Comparison of ENCODE assay signal across 21 mouse cellular contexts in the genomic region with DNA sequence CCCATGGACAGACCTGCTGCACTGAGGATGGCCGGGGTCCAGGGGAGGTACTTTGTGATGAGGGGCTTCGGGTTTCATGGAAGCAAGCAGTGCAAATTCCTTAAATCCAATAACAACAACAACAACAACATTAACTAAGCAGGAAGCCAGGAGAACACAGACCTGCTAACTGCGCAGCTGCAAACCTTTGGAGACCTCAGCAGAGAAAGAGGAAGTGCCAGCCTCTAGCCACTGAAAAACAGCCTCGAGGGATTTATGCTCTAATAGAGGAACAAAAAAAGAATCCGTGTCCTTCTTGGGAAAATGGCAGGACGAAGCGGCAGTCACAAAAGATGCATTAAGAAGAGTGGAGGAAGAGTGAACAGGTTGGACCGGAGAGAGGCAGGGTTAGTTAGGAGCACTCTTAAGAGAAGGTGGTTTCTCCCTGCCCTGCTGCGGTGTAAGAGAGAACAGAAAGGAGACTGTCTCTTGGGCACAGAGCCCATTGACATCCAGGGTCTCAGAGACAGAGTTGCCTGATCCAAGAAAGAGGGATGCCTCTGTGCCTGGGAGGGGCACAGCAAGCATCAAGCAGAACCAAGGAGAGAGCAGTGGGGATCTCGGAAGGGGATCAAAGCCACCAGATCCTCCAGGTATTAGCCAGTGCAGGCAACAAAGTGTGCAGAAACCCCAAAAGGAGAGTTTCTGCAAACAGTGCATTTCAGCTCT.
A peak's percentile ranks its signal among the peaks of the same experiment; 100 is the strongest.
DNase-seq lines count a peak whose midpoint lies in the region; ATAC-seq and TF ChIP-seq lines count a peak whose summit lies in the region.
"Had no signal": no experiment of that assay in that cellular context is flagged by ENCODE, and none has a peak within 500 bp of the region (broad histone marks: within the 10 kb centered on the region; RNA-seq: fewer than 3 reads in every experiment).

No protein-coding gene starts in this region.

- WGBS in stomach, embryonic 16.5 days, result 65% methylated on average over 10 of the region's 10 CpGs
- 55% methylated on average over 10 of the region's 10 CpGs for WGBS in liver, embryonic 11.5 days
- WGBS in heart, adult 2 months, result 61% methylated on average over 10 of the region's 10 CpGs

- no peak for TF ChIP-seq POLR2A in heart, adult 2 months (IDR thresholded peaks at IDR 0.05; ENCODE audit: insufficient read depth, low read depth, low read length)

- H3K4me2 ChIP-seq in stomach, embryonic 16.5 days (ENCODE audit: low read depth, low read length), result no peak overlapping the region
- H3K4me2 ChIP-seq in liver, embryonic 11.5 days, result no peak overlapping the region
- H3K4me2 ChIP-seq: forebrain, embryonic 13.5 days; heart, embryonic 15.5 days; limb, embryonic 13.5 days; liver, embryonic 15.5 days; midbrain, embryonic 12.5 days had no signal

- TF ChIP-seq EP300 in heart, adult 2 months (IDR thresholded peaks at IDR 0.05; ENCODE audit: insufficient read depth, low read depth, low read length), result no peak

- no peak for TF ChIP-seq CTCF in heart, adult 2 months (IDR thresholded peaks at IDR 0.05)

- no peak overlapping the region for H3K4me3 ChIP-seq in stomach, embryonic 16.5 days (replicated peaks; ENCODE audit: low read length)
- no peak overlapping the region for H3K4me3 ChIP-seq in liver, embryonic 11.5 days (ENCODE audit: low read depth, low read length)
- no peak overlapping the region for H3K4me3 ChIP-seq in heart, adult 2 months
- H3K4me3 ChIP-seq: forebrain, embryonic 13.5 days; heart, embryonic 15.5 days; hindbrain, embryonic 10.5 days; limb, embryonic 13.5 days; liver, embryonic 15.5 days; midbrain, embryonic 12.5 days had no signal

- peak; percentile 93 for ATAC-seq in common myeloid progenitor, adult 5-6 weeks (replicated peaks; ENCODE audit: low read depth, poor library complexity, severe bottlenecking)
- no peak for ATAC-seq in stomach, embryonic 16.5 days (ENCODE audit: insufficient read depth, low FRiP score)
- ATAC-seq in liver, embryonic 11.5 days (replicated peaks; ENCODE audit: low FRiP score), result no peak
- ATAC-seq: forebrain, embryonic 13.5 days had no signal

- H3K79me2 ChIP-seq in heart, adult 2 months (replicated peaks; ENCODE audit: control insufficient read depth, insufficient read depth, low read length), result no peaks in the 10 kb centered on the region

- H3K36me3 ChIP-seq in stomach, embryonic 16.5 days (ENCODE audit: control insufficient read depth, insufficient read depth, low read length), result no peaks in the 10 kb centered on the region
- H3K36me3 ChIP-seq in liver, embryonic 11.5 days (ENCODE audit: control insufficient read depth, insufficient read depth, low read length), result no peaks in the 10 kb centered on the region
- H3K36me3 ChIP-seq in heart, adult 2 months (ENCODE audit: control insufficient read depth, insufficient read depth, low read length), result no peaks in the 10 kb centered on the region
- H3K36me3 ChIP-seq: G1E; heart, embryonic 15.5 days; hindbrain, embryonic 10.5 days; limb, embryonic 13.5 days; liver, embryonic 15.5 days; midbrain, embryonic 12.5 days had no signal

- DNase-seq in lung, postnatal 36 days, result peak; percentile 16
- DNase-seq in lung, adult 18-20 months, result no peak
- DNase-seq in B cell, adult 2 months, result peak; percentile 25 to 27
- DNase-seq in frontal cortex, postnatal 10 days (ENCODE audit: low spot score in 2 of 2), result no peak
- no peak for DNase-seq in liver, embryonic 11.5 days (ENCODE audit: low spot score)
- DNase-seq in heart, adult 2 months, result no peak
- DNase-seq: adrenal gland, postnatal 36 days; cerebellum, adult 9-10 months; embryo, embryonic 11 days; gastrocnemius, postnatal 36 days; lung, postnatal 10 days; retina, postnatal 1 day had no signal

- H3K4me1 ChIP-seq in stomach, embryonic 16.5 days (ENCODE audit: control insufficient read depth, insufficient read depth, low read length), result peaks cover 7% of the 10 kb centered on the region
- no peaks in the 10 kb centered on the region for H3K4me1 ChIP-seq in liver, embryonic 11.5 days (replicated peaks; ENCODE audit: control insufficient read depth, insufficient read depth, low read length)
- H3K4me1 ChIP-seq in heart, adult 2 months (ENCODE audit: control insufficient read depth, insufficient read depth, low read length), result no peaks in the 10 kb centered on the region
- H3K4me1 ChIP-seq: liver, embryonic 15.5 days had no signal

- H3K27me3 ChIP-seq in stomach, embryonic 16.5 days (ENCODE audit: control insufficient read depth, insufficient read depth, low read length), result no peaks in the 10 kb centered on the region
- no peaks in the 10 kb centered on the region for H3K27me3 ChIP-seq in liver, embryonic 11.5 days (replicated peaks; ENCODE audit: control insufficient read depth, insufficient read depth, low read length)
- H3K27me3 ChIP-seq in heart, adult 2 months (ENCODE audit: control insufficient read depth, insufficient read depth, low read length), result no peaks in the 10 kb centered on the region
- H3K27me3 ChIP-seq: forebrain, embryonic 13.5 days; heart, embryonic 15.5 days; limb, embryonic 13.5 days; liver, embryonic 15.5 days; midbrain, embryonic 12.5 days had no signal

- peak overlapping the region; percentile 69 for H3K27ac ChIP-seq in stomach, embryonic 16.5 days (ENCODE audit: low read length)
- no peak overlapping the region for H3K27ac ChIP-seq in liver, embryonic 11.5 days (ENCODE audit: low read depth, low read length)
- H3K27ac ChIP-seq in heart, adult 2 months, result no peak overlapping the region; the same call in 1 of the 2 replicates
- H3K27ac ChIP-seq: forebrain, embryonic 13.5 days; heart, embryonic 15.5 days; hindbrain, embryonic 10.5 days; limb, embryonic 13.5 days; liver, embryonic 15.5 days; midbrain, embryonic 12.5 days had no signal

- intact Hi-C loops in heart, adult 2 months (cut with DNase I), result no loop called here

- no peak overlapping the region for H3K9ac ChIP-seq in stomach, embryonic 16.5 days (ENCODE audit: low read length)
- no peak overlapping the region for H3K9ac ChIP-seq in liver, embryonic 11.5 days (ENCODE audit: low read depth, low read length)
- no peak overlapping the region for H3K9ac ChIP-seq in heart, adult 2 months (ENCODE audit: low read depth, low read length)
- H3K9ac ChIP-seq: forebrain, embryonic 13.5 days; heart, embryonic 15.5 days; limb, embryonic 13.5 days; liver, embryonic 15.5 days; midbrain, embryonic 12.5 days had no signal

- H3K9me3 ChIP-seq in stomach, embryonic 16.5 days (replicated peaks; ENCODE audit: control insufficient read depth, low read length), result no peaks in the 10 kb centered on the region
- H3K9me3 ChIP-seq in liver, embryonic 11.5 days (ENCODE audit: control insufficient read depth, low read length), result no peaks in the 10 kb centered on the region
- H3K9me3 ChIP-seq: forebrain, embryonic 13.5 days; heart, embryonic 15.5 days; hindbrain, embryonic 10.5 days; limb, embryonic 13.5 days; liver, embryonic 15.5 days; midbrain, embryonic 12.5 days had no signal

Comparison
In these comparisons a context has a peak if more than half of its experiments do, and no peak if none do; other contexts are left out.
1. DNase-seq: peak in lung, postnatal 36 days (single experiment) and B cell, adult 2 months (2 of 2); none in lung, adult 18-20 months (0 of 2), frontal cortex, postnatal 10 days (0 of 2), liver, embryonic 11.5 days (single experiment) and heart, adult 2 months (0 of 2).